Mouse (Mus musculus) MEL (cell line): Measurements from ENCODE around the gene Rcn1. TPM values are rescaled to one million over a fixed set of nuclear protein-coding genes. Genes with fewer than 3 reads are reported as not detected.

Experiments used
- DNase-seq: peaks from one replicate; pipeline ENCODE4 v3.0.0; 2011; ENCODE audit warnings: low read depth, low spot score
- H3K27ac ChIP-seq: 2 replicates; pipeline ENCODE4 v1.5.1; 2012; ENCODE audit warnings: low read depth, mild to moderate bottlenecking, control low read depth, low read length, moderate library complexity; ENCODE audit not compliant: control insufficient read depth
- H3K27me3 ChIP-seq, 2 experiments: fragments of 150-350 bp in 1 of 2; sonication (generic) in 1 of 2; 2 replicates each; pipeline ENCODE4 v1.6.1; 2012; ENCODE audit warnings: low read length in 2 of 2, mild to moderate bottlenecking in 2 of 2, improper control_type of control experiment in 1 of 2, moderate library complexity in 1 of 2; ENCODE audit not compliant: insufficient read depth in 2 of 2, control insufficient read depth in 1 of 2
- H3K36me3 ChIP-seq, 2 experiments: 2 replicates each; pipeline ENCODE4 v1.6.1; 2012 to 2014; ENCODE audit warnings: low read length in 2 of 2, improper control_type of control experiment in 1 of 2, inconsistent platforms in 1 of 2, mild to moderate bottlenecking in 1 of 2; ENCODE audit not compliant: insufficient read depth in 2 of 2, control insufficient read depth in 1 of 2
- H3K4me1 ChIP-seq, 2 experiments: fragments of 150-350 bp in 1 of 2; sonication (generic) in 1 of 2; 2 replicates each; pipeline ENCODE4 v1.6.1; 2012; ENCODE audit warnings: low read length in 2 of 2, improper control_type of control experiment in 1 of 2, mild to moderate bottlenecking in 1 of 2; ENCODE audit not compliant: insufficient read depth in 2 of 2, control insufficient read depth in 1 of 2
- H3K4me3 ChIP-seq, 2 experiments: fragments of 150-350 bp in 1 of 2; sonication (generic) in 1 of 2; 2 replicates each; pipeline ENCODE4 v1.5.1; 2012; ENCODE audit warnings: low read depth in 2 of 2, low read length in 2 of 2, mild to moderate bottlenecking in 2 of 2, moderate library complexity in 2 of 2, control low read depth in 1 of 2, improper control_type of control experiment in 1 of 2; ENCODE audit not compliant: control insufficient read depth in 1 of 2, insufficient read depth in 1 of 2
- H3K79me2 ChIP-seq: 2 replicates; pipeline ENCODE4 v1.6.1; 2012; ENCODE audit warnings: mild to moderate bottlenecking, low read length, moderate library complexity; ENCODE audit not compliant: control insufficient read depth, poor library complexity, insufficient read depth
- H3K9ac ChIP-seq: 2 replicates; pipeline ENCODE4 v1.6.1; 2012; ENCODE audit warnings: low read depth, mild to moderate bottlenecking, control low read depth, low read length, moderate library complexity; ENCODE audit not compliant: control insufficient read depth, poor library complexity, severe bottlenecking
- H3K9me3 ChIP-seq: fragments of 150-350 bp; sonication (generic); replicated peaks from 2 replicates; pipeline ENCODE4 v1.6.1; 2012; ENCODE audit warnings: mild to moderate bottlenecking, low read length, improper control_type of control experiment, moderate library complexity; ENCODE audit not compliant: insufficient read depth
- BHLHE40 ChIP-seq: IDR thresholded peaks from 2 replicates; pipeline ENCODE4 v1.6.1; 2012; ENCODE audit warnings: low read depth, mild to moderate bottlenecking, inconsistent platforms, low read length, improper control_type of control experiment, borderline replicate concordance
- CHD2 ChIP-seq: IDR thresholded peaks from 2 replicates; pipeline ENCODE4 v1.6.1; 2011; ENCODE audit warnings: low read length, improper control_type of control experiment
- CTCF ChIP-seq, 3 experiments: IDR thresholded peaks in 2 of 3; conservative IDR thresholded peaks in 1 of 3; 2 replicates each; pipeline ENCODE4 v1.5.1; 2011 to 2012; ENCODE audit warnings: low read length in 3 of 3, low read depth in 2 of 3, mild to moderate bottlenecking in 2 of 3, improper control_type of control experiment in 1 of 3, inconsistent platforms in 1 of 3, mixed read lengths in 1 of 3, moderate library complexity in 1 of 3; ENCODE audit not compliant: control insufficient read depth in 1 of 3, insufficient read depth in 1 of 3, poor library complexity in 1 of 3, severe bottlenecking in 1 of 3
- E2F4 ChIP-seq: IDR thresholded peaks from 2 replicates; pipeline ENCODE4 v1.6.1; 2011; ENCODE audit warnings: low read depth, low read length, improper control_type of control experiment, borderline replicate concordance
- ELF1 ChIP-seq: IDR thresholded peaks from 2 replicates; pipeline ENCODE4 v1.6.1; 2014; ENCODE audit warnings: low read depth, mild to moderate bottlenecking, inconsistent platforms, low read length, improper control_type of control experiment, moderate library complexity
- EP300 ChIP-seq, 2 experiments: IDR thresholded peaks; 2 replicates each; pipeline ENCODE4 v1.6.1; 2011; ENCODE audit warnings: improper control_type of control experiment in 2 of 2, low read length in 2 of 2, low read depth in 1 of 2, mild to moderate bottlenecking in 1 of 2
- ETS1 ChIP-seq: IDR thresholded peaks from 2 replicates; pipeline ENCODE4 v1.6.1; 2012; ENCODE audit warnings: low read depth, mild to moderate bottlenecking, inconsistent platforms, low read length, improper control_type of control experiment, moderate library complexity
- GABPA ChIP-seq: IDR thresholded peaks from 2 replicates; pipeline ENCODE4 v1.6.1; 2012; ENCODE audit warnings: low read depth, mild to moderate bottlenecking, inconsistent platforms, low read length, improper control_type of control experiment, moderate library complexity
- GATA1 ChIP-seq: IDR thresholded peaks from 2 replicates; pipeline ENCODE4 v1.6.1; 2011; ENCODE audit warnings: low read depth, low read length, improper control_type of control experiment
- JUND ChIP-seq: IDR thresholded peaks from 2 replicates; pipeline ENCODE4 v1.6.1; 2011; ENCODE audit warnings: low read depth, mild to moderate bottlenecking, improper control_type of control experiment, low read length
- MAFK ChIP-seq: IDR thresholded peaks from 2 replicates; pipeline ENCODE4 v1.6.1; 2011; ENCODE audit warnings: low read depth, mild to moderate bottlenecking, low read length, improper control_type of control experiment, borderline replicate concordance
- MAZ ChIP-seq: IDR thresholded peaks from 2 replicates; pipeline ENCODE4 v1.6.1; 2012; ENCODE audit warnings: low read depth, mild to moderate bottlenecking, inconsistent platforms, low read length, improper control_type of control experiment
- MEF2A ChIP-seq: IDR thresholded peaks from 2 replicates; pipeline ENCODE4 v1.6.1; 2014; ENCODE audit warnings: low read depth, mild to moderate bottlenecking, inconsistent platforms, low read length, improper control_type of control experiment; ENCODE audit not compliant: poor library complexity, insufficient replicate concordance, severe bottlenecking; ENCODE audit errors: extremely low read depth
- POLR2A ChIP-seq, 2 experiments: IDR thresholded peaks; 2 replicates each; pipeline ENCODE4 v1.6.1; 2011 to 2012; ENCODE audit warnings: low read length in 2 of 2, mild to moderate bottlenecking in 2 of 2, control low read depth in 1 of 2, improper control_type of control experiment in 1 of 2, low read depth in 1 of 2, moderate library complexity in 1 of 2; ENCODE audit not compliant: control insufficient read depth in 1 of 2, insufficient read depth in 1 of 2, poor library complexity in 1 of 2
- POLR2AphosphoS2 ChIP-seq: IDR thresholded peaks from 2 replicates; pipeline ENCODE4 v1.6.1; 2011; ENCODE audit warnings: low read length, improper control_type of control experiment
- POLR2AphosphoS5 ChIP-seq: IDR thresholded peaks from 2 replicates; pipeline ENCODE4 v1.6.1; 2012; ENCODE audit warnings: low read depth, borderline replicate concordance, mild to moderate bottlenecking, inconsistent platforms, low read length, moderate library complexity, mixed read lengths
- RAD21 ChIP-seq: IDR thresholded peaks from 2 replicates; pipeline ENCODE4 v1.6.1; 2011; ENCODE audit warnings: mild to moderate bottlenecking, low read depth, low read length, improper control_type of control experiment
- SMC3 ChIP-seq: IDR thresholded peaks from 2 replicates; pipeline ENCODE4 v1.6.1; 2011; ENCODE audit warnings: low read depth, low read length, improper control_type of control experiment
- TCF12 ChIP-seq: IDR thresholded peaks from 2 replicates; pipeline ENCODE4 v1.6.1; 2014; ENCODE audit warnings: low read depth, mild to moderate bottlenecking, inconsistent platforms, low read length, improper control_type of control experiment, moderate library complexity
- USF2 ChIP-seq, 2 experiments: IDR thresholded peaks; 2 replicates each; pipeline ENCODE4 v1.6.1; 2011 to 2012; ENCODE audit warnings: improper control_type of control experiment in 2 of 2, low read length in 2 of 2, borderline replicate concordance in 1 of 2, inconsistent platforms in 1 of 2, low read depth in 1 of 2, mild to moderate bottlenecking in 1 of 2; ENCODE audit not compliant: insufficient read depth in 1 of 2
- ZC3H11A ChIP-seq: IDR thresholded peaks from 2 replicates; pipeline ENCODE4 v1.6.1; 2012; ENCODE audit warnings: low read depth, mild to moderate bottlenecking, inconsistent platforms, low read length, improper control_type of control experiment
- ZKSCAN1 ChIP-seq: IDR thresholded peaks from 2 replicates; pipeline ENCODE4 v1.6.1; 2012; ENCODE audit warnings: low read depth, mild to moderate bottlenecking, inconsistent platforms, low read length, improper control_type of control experiment, moderate library complexity
- polyA plus RNA-seq, 2 experiments: library from polyadenylated mRNA; stranded (reverse) in 1 of 2; unstranded in 1 of 2; fragments of >175 nt in 1 of 2; fragments of >200 nt in 1 of 2; gene quantifications; 2 replicates each; pipeline versions ENCODE4 v1.2.1 to v1.2.4; 2012; ENCODE audit warnings: low replicate concordance in 2 of 2, low read depth in 1 of 2; ENCODE audit not compliant: insufficient read length in 2 of 2, insufficient read depth in 1 of 2, missing spikeins in 1 of 2
- total RNA-seq: library from RNA; depleted of rRNA; stranded (reverse); fragments of 300-350 nt; gene quantifications from 2 replicates; pipeline ENCODE4 v1.2.3, GENCODE M21; 2012

The Rcn1 gene
- total and polyA plus RNA-seq, 3 experiments, result 45.7 to 51.0 TPM; not detected in 1

- Histone ChIP-seq H3K79me2 (no peaks in the 10 kb centered on the region), H3K4me3 (no peak overlapping the region), H3K27ac (no peak overlapping the region), H3K36me3 (no peaks in the 10 kb centered on the region), H3K9ac (no peak overlapping the region), H3K4me1 (no peaks in the 10 kb centered on the region), H3K27me3 (peaks cover 5% of the 10 kb centered on the region in 2 experiments; a peak in 3 of 4 replicates), H3K9me3 (no peaks in the 10 kb centered on the region)
- peak; percentile 48 for DNase-seq
- no peak for TF ChIP-seq E2F4
- TF ChIP-seq RAD21, result peak; percentile 28
- TF ChIP-seq ZC3H11A, result 0 out of 2 replicates have a peak, but pooled peaks have one; percentile 3
- TF ChIP-seq JUND, result no peak
- TF ChIP-seq CTCF (IDR thresholded peaks at IDR 0.05 in 2 of 3, conservative IDR thresholded peaks at IDR 0.05 in 1 of 3; ENCODE audit: control insufficient read depth in 1 of 3, insufficient read depth in 1 of 3, low read depth in 2 of 3, low read length in 3 of 3, poor library complexity in 1 of 3, severe bottlenecking in 1 of 3), result peak in 2 of 3 experiments; percentile 54 to 60; a peak in 4 of 6 replicates
- no peak for TF ChIP-seq EP300 (IDR thresholded peaks at IDR 0.05; ENCODE audit: low read depth in 1 of 2, low read length in 2 of 2)
- TF ChIP-seq SMC3, result peak; percentile 24
Measured at GRCm38 (mm10) chr2:105339993-105340392, 59.1 kb downstream of the Rcn1 start.

- no peak overlapping the region for H3K27ac ChIP-seq
- TF ChIP-seq POLR2AphosphoS2 (no peak), TCF12 (no peak), ETS1 (no peak), GABPA (no peak), MAZ (no peak), ZKSCAN1 (no peak), GATA1 (no peak), USF2 (IDR thresholded peaks at IDR 0.05; ENCODE audit: borderline replicate concordance in 1 of 2, insufficient read depth in 1 of 2, low read depth in 1 of 2, low read length in 2 of 2) (no peak), BHLHE40 (no peak), POLR2AphosphoS5 (no peak), JUND (no peak), MEF2A (no peak), SMC3 (no peak), CHD2 (no peak), POLR2A (IDR thresholded peaks at IDR 0.05; ENCODE audit: control insufficient read depth in 1 of 2, insufficient read depth in 1 of 2, low read depth in 1 of 2, low read length in 2 of 2, poor library complexity in 1 of 2) (no peak), MAFK (no peak), ZC3H11A (no peak), ELF1 (no peak)
- TF ChIP-seq, all 39 proteins: peak for 0
- Histone ChIP-seq H3K36me3 (no peaks in the 10 kb centered on the region), H3K4me1 (no peaks in the 10 kb centered on the region), H3K27me3 (peaks cover 0 to 1% of the 10 kb centered on the region in 2 experiments; a peak in 3 of 4 replicates), H3K9me3 (no peaks in the 10 kb centered on the region), H3K4me3 (no peak overlapping the region), H3K9ac (no peak overlapping the region), H3K79me2 (no peaks in the 10 kb centered on the region)
- no peak for DNase-seq
Measured at GRCm38 (mm10) chr2:105337171-105337875, 61.8 kb downstream of the Rcn1 start.
